Mouse (Mus musculus) frontal cortex, postnatal 25 days (tissue): ENCODE data around the gene Atxn7l3.

Source experiments
- DNase-seq, 2 experiments: peaks; one replicate each; pipeline ENCODE4 v3.0.0; 2022; ENCODE audit warnings: low spot score in 2 of 2

Atxn7l3 gene

DNA sequence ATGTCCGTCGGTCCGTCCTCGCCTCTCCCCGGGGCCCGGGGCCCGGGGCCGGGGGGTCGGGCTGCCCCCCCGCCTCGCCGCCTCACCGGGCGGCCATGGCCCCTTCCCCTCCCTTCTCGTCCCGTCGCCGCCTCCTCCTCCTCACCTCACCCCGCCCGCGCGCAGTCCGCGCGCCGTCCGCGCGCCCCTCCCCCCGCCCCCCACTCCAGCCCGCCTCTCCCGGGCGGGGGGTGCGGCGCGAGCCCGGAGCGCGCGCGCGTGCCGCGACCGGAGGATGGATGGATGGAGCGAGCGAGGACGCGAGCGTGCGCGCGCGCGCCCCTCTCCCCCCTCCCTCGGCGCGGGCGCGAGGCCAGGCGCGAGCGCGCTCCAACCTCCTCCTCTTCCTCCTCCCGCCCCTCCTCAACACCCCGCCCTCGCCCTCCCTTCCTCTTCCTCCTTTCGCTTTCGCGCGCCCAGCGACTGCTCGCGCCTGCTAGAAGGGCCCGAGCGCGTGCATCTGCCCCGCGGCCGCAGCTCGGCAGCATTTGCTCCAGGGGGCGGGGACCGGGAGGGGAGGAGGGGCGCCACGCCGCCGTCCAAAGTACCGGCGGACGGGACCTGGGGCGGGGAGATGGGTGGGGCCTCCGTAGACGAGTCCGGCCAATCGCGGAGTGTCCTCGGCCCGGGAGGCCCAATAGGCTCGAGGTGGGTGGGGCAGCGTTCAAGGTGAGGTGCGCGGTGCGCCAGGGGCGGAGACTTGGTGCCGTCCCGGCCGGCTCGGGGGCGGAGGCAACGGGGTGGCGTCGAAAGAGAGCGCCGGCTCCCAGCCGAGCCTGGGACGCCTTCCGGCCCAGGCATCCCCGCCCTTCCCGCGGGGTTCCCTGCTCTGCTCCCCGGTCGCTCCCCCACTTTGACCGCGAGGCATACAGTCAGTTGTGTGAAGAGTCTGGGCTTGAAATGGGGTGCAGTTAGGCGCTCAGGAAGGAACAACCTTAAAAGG lies at the start of gene Atxn7l3:
Gene Atxn7l3, minus strand, starts transcription at position 141 of the 982 bp plus-strand sequence.
- DNase-seq, result peak; percentile 87 to 96

DNA sequence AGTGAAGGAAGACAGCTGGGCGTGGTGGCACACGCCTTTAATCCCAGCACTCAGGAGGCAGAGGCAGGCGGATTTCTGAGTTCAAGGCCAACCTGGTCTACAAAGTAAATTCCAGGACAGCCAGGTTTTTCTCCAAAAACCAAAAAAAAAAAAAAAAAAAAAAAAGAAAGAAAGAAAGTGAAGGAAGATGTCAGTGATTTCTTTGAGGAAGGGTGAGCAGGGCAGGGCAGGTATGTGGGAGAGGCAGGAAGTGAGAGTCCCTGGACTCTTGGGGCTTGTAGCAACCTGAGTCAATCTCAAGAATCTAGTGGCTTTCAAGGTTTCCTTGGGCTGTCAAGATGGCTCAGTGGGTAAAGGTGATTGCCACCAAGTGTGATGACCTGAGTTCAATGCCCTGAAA lies 48.0 kb upstream of the Atxn7l3 start:
- no peak for DNase-seq

DNA sequence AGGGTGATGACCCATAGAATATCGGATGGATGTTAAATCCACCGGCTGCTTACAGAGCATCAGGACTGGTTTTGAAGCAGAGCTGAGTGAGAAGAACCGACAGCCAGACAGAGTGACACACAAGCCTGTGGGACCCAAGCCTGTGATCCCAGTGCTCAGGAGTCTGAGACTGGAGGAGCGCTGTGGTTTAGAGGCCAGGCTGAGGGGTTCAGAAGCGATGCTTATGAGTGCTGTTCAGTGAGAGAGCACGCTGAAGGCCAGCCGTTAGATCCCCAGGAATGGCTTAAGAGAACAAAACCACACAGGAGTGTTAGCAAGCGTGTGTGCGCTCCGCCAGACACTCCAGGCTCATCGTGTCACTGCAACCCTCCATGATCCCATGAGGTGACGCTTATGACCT lies 46.3 kb upstream of the Atxn7l3 start:
- DNase-seq, result no peak

DNA sequence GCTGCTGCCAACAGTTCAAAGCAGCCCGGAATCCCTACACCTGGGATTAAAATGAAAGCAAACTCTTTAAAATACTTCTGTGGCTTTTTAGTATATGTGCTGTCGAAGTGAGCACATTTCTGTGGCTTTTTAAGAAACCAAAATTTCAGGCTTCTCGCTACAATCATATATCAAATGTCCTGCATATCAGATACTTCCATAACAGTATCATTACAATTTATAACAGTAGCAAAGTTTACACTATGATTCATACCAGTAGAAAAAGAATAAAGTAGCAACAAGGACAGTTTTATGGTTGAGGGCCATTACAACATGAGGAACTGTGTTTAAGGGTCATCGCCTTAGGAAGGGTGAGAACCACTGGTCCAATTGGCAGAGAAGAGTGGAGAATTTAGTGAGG lies 44.7 kb upstream of the Atxn7l3 start:
- no peak for DNase-seq

DNA sequence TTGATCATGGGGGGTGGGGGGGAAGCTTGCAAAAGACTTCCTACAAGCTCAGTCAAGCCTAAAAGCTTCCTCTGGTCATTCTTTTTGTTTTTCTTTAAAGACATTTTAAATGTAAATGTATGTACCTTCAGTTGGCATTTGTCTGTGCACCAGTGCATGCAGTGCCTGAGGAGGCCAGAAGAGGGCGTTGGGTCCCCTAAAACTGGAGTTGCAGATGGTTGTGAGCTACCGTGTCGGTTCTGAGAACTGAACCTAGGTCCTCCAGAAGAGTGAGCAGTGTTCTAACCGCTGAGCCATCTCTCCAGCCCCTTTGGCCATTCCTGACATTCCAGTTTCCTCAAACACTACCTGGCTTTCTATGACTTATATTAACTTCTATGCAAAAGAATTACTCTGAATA lies 43.2 kb upstream of the Atxn7l3 start:
- DNase-seq, result no peak

DNA sequence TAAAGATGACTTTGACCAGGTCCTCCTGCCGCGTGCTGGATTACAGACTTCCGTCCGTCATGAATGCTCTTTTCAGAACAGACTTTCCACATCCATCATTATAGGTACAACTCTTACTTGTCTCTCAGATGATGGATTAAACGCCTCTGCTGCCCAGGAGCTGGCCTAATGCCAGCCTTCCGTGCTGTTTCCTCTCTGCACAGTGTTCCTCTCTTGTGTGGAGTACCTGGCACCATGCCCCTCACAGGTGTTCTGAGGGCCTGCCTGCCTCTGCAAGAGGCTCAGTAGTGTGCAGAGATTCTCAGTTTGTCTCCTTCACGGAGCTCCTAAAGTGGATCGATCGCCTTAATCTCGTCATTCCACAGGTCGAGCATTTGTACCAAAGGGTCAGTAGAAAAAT lies 42.8 kb upstream of the Atxn7l3 start:
- DNase-seq, result no peak

DNA sequence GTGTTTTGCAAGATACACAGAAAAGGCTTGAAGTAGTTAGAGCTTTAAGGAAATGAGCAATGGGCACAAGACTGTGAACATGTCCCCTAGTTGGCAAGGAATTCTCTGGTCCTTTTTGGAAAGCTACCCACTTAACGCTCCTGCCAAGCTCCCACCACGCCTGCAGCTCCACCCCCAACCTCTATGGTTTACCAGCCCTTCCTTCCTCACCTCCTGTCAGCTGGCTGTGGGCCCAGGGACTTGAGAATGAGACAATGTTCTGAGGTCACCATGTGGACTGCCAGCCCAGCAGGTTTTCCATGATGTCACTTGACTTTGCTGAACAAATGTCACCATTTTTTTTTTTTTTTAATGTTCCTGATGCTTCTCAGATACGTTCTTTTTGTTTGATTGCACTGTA lies 42.1 kb upstream of the Atxn7l3 start:
- peak in 1 of 2 experiments; percentile 20 for DNase-seq

DNA sequence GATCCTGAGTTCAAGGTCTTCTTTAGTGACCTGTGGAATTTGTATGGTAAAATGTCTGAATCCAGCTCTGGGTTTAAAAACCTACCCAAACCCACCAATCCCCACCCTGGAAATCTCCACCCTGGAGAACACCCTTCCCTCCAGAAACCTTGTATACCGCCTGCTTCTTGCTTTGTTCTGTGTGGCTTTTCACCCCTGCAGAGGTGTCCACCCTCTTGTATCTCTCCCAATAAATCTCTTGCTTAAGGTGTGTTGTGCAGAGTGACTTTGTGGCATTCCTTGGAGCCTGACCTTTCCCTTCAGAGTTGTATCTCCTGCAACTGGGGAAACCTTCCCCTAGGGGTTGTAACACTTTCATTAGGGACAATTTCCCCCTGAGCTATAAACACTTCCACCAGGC lies 41.5 kb upstream of the Atxn7l3 start:
- no peak for DNase-seq

DNA sequence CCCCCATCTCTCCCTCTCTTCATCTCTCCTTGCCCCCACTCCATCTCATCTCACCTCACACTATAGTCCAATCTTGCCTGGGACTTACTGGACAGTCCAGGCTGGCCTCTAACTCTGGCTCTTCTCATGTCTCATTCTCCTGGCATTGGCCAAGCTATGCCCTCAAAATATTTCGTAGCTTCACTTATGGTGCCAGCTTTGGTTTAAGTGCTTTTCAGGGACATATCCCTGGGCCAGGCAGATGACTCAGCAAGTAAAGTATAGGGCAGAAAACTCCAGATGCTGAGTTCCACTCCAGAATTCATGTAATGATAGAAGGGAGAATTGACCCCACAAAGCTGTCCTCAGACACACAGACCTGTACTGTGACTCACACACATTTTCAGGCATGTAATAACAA lies 39.8 kb upstream of the Atxn7l3 start:
- DNase-seq, result no peak

DNA sequence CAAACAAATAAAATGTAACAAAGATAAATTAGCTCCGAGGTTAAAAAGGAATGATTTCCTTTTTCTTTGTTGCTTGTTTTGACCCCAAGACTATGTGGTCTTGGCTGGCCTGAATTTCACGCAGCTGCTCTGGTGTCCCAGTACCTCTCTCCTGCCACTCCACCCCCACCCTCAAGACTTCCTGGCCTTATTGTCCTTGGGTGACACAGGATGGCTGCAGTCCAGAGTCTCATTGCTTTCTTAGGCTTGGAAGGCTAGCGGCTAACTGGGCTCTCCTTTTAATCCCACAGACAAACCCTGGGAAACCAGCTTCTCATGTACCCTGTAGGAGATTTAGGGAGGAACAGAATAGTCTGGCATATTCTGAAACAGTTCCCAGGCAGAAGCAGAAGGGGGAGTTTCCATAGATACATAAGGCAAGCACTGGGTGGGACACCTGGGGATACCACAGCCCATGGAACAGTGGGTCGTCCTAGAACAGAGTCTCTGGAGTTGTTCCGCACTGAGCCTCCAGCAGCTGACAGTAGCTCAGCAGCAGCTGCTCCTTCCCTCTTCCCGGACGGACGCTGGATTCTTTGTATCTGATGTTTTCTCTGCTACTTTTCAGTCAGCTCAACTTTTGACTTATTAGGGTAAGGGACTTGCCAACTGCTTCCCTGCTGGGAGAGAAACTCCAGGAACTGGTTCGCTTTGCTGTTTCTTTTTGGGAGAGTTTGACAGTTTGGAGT lies 38.7 kb upstream of the Atxn7l3 start:
- no peak for DNase-seq

DNA sequence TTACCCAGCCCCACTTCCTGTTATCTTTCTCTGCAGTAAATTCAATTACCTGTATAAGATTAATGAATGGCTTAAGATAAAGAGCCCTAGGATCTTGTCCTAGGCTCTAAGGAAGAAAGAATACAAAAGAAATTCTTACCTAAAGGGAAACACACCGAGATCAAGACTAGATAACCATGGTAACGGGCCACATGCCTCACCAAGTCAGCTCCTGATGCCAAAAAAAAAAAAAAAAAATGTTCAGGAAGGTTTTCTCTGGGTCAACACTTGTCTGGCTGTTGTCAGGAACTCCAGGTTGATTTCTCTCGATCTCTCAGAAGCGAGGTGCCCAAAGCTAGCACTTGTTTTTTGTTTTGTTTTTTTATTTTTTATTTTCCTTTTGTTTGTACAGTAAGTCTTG lies 37.6 kb upstream of the Atxn7l3 start:
- DNase-seq, result no peak

DNA sequence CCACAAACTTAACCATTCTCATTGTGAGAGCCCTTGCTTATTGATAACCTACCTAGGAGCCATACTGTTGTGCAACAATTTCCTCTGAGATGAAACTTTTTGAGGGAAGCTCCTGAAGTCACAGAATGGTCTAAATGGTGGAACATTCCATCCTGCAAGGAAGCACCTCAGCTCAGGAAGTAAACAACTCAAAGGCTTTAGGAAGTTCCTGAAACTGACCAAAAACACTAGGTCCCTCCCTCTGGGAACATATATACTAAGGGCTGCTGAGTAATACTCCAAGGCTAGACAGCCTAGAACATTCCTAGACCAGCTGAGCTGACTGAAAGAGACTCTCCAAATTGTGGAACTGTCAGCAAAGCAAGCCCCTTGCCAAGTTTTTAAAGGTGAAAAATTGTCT lies 36.6 kb upstream of the Atxn7l3 start:
- DNase-seq, result no peak

DNA sequence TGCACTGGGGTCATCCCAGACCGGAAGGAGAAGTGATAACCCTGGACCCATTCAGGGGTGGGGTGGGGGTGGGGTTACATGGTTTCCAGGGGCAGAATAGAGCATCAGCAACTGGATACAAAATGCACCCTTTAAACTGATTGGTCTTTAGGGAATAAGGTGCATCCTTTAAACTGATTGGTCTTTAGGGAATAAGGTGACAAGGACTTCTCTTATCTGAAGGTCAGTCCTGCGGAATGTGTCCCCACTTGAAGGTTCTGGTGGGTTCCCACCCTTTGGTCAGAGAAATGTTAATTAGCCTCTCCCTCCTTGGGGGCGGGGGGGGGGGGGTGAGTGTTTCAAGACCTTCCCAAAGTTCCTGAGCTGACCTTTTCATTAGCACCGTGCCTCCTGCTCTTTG lies 35.4 kb upstream of the Atxn7l3 start:
- no peak for DNase-seq

DNA sequence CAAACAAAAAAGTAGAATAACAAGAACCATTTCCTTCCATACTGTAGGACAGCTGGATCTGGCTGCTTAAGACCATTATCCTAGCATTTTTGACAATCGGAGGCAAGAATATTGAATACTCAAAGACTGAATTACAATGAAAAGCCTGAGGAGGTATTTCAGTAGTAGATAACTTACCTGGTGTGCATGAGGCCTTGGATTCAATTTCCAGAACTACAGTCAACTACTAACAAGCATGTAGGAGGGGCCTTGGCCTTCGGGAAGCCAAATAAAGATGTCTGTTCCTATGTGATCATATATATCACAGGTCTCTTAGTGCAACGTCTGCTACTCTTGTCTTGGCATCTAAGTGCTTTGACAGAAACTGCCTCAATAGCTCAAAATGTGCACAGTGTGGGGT lies 33.6 kb upstream of the Atxn7l3 start:
- no peak for DNase-seq

DNA sequence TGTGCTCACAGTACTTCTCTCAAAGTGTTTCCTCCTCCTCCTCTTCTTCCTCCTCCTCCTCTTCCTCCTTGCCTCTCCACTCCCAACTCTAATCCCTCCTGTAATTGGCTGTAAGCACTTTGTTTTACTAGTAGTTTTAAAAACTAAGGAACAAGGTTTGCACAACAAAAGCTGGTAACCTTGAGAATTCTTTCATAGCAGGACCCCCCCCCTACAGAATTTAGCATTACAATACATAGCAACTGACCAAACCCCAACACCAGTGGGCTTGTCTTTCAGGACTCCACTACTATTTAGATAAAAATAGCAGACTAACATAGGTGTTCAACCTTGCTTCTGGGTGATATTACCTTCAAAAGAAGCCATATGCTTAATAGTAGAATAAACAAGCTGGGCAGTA lies 33.1 kb upstream of the Atxn7l3 start:
- DNase-seq, result no peak

DNA sequence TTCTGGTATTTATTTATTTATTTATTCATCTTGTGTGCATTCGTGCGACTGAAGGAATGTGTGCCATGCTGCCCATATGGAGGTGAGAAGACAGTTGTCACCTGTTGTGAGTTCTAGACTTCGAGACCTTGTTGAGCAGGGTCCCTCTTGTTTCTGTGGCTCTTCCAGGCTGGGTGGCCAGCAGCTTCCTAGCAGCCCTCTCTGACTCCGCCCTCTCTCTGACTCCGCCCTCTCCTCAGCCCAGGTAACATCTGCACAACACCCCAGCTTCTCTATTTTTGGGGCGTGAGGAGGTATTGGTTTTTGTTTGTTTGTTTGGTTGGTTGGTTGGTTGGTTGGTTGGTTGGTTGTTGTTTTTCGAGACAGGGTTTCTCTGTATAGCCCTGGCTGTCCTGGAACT lies 31.4 kb upstream of the Atxn7l3 start:
- no peak for DNase-seq

DNA sequence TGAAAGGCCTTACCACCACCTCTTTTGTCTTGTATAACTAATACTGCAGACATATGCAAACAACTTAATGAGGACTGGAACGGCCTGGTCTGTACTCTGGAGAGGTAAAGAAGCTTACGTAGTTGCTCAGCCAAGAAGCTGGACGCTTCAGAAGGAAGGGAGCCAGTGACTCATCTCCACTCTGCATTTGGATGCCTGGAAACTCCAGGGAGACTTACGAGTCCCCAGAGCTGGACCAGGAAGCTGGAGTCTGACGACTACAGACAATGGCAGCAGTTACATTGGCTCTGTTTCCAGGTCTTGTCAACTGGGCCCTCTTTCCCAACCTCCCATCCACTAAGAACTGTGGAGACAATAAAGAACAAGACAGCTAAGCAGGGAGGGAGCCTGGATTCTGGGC lies 30.8 kb upstream of the Atxn7l3 start:
- no peak for DNase-seq

DNA sequence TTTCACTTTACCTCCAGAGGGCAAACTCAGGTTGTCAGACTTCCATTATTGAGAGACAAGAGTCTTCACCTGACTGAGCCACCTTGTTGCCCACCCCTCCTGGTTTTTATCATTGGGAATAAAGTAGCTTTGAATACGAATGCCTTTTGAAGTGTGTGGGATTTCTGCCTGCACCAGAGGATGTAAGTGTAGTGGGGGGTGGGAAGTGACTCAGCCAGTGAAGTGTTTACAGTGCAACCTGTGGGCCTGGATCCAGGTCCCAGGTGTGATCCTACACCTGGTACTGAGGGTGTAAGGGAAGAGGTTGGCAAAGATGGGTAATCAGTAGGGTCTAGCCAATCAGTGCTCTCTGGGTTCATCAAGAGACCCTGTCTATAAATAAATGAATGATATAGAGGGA lies 27.1 kb upstream of the Atxn7l3 start:
- no peak for DNase-seq

DNA sequence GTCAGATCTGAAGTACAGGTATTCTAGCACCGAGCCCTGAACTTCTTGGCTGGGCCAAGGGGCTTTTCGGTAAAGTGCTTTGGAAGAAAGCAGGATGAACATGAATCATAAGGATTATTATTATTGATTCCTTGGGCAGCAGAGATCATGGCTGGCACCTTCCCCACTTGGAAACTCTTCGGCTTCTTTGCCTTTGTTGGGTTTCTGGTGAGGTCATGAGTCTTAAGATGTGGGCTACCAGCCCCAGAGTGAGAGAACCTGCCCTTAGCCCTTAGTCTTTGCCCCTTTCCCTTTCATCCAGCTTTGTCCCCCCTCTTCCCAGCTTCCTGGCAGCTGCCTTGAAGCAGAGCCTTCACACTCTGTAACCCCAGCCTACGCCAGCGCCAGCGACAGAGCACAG lies 25.5 kb upstream of the Atxn7l3 start:
- DNase-seq, result no peak

DNA sequence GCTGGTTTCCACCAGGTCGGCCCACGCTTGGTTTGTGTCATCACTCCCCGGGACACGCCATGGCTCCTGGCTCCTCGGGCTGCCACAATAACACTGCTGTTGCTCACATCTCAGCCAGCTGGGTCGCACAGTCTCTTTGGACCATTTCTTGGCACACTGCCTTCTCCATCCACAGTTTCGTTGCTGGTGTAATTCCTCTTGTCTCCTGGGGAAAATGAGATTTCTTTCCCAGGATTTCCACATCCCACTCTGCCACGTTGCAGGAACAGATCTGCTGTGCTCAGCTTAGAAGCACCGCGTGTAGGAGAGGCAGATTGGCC lies 24.2 kb upstream of the Atxn7l3 start:
- peak; percentile 25 to 66 for DNase-seq

DNA sequence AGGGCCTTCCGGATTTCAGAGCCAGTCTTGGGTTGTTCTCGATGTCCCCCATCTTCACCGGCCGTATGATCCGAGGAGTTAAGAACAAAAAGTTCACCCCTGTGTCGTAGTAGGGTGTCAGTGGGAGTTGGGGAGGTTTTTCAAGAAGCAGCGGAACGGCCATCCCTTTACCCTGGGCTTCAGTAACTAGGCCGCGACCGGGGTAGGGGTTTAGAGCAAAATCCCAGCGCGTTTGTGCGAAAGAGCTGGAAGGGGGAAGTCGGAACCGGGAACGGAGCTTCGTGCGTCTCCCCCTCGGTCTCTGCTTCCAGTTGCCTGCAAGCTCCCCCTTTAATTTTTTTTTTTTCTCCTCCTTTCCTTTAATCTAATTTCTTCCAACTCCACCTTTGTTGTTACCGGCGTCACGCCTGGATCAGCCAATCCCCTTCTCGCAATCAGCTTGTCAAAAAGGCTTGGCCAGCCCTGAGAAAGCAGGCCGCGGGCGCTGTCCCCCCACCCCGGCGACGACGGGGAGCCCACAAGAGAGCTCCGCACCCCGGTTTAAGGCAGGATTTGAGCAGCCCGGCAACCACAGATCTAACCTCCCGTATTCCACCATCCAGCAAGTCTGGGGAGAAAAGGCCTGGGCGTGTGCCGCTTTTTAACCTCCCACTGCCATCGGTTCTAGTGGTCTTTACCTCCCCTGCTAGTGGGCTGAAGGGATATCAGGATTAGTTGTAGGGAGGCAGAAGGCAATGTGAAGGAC lies 23.7 kb upstream of the Atxn7l3 start:
- DNase-seq, result peak; percentile 80 to 86

DNA sequence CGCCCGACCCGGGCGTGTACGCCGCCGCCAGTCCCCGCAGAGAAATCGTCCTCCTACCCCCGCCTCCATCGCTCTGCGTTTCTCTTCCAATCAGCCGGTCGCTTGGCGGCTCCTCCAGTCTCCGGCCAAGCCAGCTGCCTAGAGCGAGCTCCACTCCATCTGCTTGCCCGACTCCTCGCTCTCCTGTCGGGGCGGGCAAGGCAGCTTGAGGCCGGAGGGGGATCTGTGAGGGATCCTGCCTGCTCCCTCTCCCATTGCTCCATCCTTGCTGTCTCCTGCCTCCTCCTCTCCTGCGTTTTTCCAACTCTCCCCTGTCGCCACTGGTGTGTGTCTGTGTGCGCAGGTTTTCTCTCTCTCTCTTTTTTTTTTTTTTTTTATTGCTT lies 23.0 kb upstream of the Atxn7l3 start, which contains the start of gene Ubtf:
Gene Ubtf, minus strand, starts transcription at position 333 of the 383 bp plus-strand sequence.
- DNase-seq, result peak; percentile 60 to 70
